In genomic region chr19:45997365-45997764, GRCm38 (mm10) we compare ENCODE assay signal across 7 mouse cellular contexts. TPM values are rescaled to one million over a fixed set of nuclear protein-coding genes. Genes with fewer than 3 reads are reported as not detected.
DNase-seq lines count a peak whose midpoint lies in the region; ATAC-seq and TF ChIP-seq lines count a peak whose summit lies in the region.

No protein-coding gene starts in this region.

- no peaks in the 10 kb centered on the region for H3K36me3 ChIP-seq in testis, adult 2 months (ENCODE audit: control insufficient read depth, insufficient read depth, low read length)
- peaks cover 4% of the 10 kb centered on the region; the same call in 1 of the 2 replicates for H3K36me3 ChIP-seq in limb, embryonic 15.5 days

- peaks cover 2% of the 10 kb centered on the region for H3K4me1 ChIP-seq in testis, adult 2 months (ENCODE audit: control insufficient read depth, insufficient read depth, low read length)
- no peaks in the 10 kb centered on the region for H3K4me1 ChIP-seq in embryonic fibroblast, embryonic 13.5 days (ENCODE audit: control insufficient read depth, insufficient read depth, low read length)
- H3K4me1 ChIP-seq in limb, embryonic 15.5 days = peaks cover 5% of the 10 kb centered on the region; the same call in 1 of the 2 replicates

- 56% methylated on average over 5 of the region's 5 CpGs for WGBS in limb, embryonic 15.5 days

- H3K9ac ChIP-seq in limb, embryonic 15.5 days = 0 out of 2 replicates have a peak overlapping the region, but pooled peaks have one; percentile 14

- no peak for TF ChIP-seq CTCF in testis, adult 2 months (IDR thresholded peaks at IDR 0.05; ENCODE audit: control insufficient read depth, insufficient read depth, insufficient replicate concordance, low read depth, low read length)
- TF ChIP-seq CTCF in embryonic fibroblast, embryonic 13.5 days (IDR thresholded peaks at IDR 0.05; ENCODE audit: borderline replicate concordance, insufficient read depth, low read length) = no peak

- H3K27ac ChIP-seq in testis, adult 2 months (ENCODE audit: control insufficient read depth, insufficient read depth, low read depth, low read length) = no peak overlapping the region
- no peak overlapping the region for H3K27ac ChIP-seq in embryonic fibroblast, embryonic 13.5 days (ENCODE audit: insufficient read depth, low read length)
- 0 out of 2 replicates have a peak overlapping the region, but pooled peaks have one; percentile 96 for H3K27ac ChIP-seq in limb, embryonic 15.5 days

- DNase-seq in testis, postnatal 10 days (ENCODE audit: low spot score) = no peak
- DNase-seq in yolk sac, embryonic 10.5 days (ENCODE audit: low spot score) = peak; percentile 12
- DNase-seq in gastrocnemius, adult 18-20 months (ENCODE audit: low spot score) = no peak
- no peak for DNase-seq in layer of hippocampus, postnatal 36 days

- no peaks in the 10 kb centered on the region for H3K9me3 ChIP-seq in limb, embryonic 15.5 days

- peak overlapping the region; percentile 60 for H3K4me2 ChIP-seq in limb, embryonic 15.5 days

- no peaks in the 10 kb centered on the region for H3K27me3 ChIP-seq in testis, adult 2 months (ENCODE audit: control insufficient read depth, insufficient read depth, low read length)
- H3K27me3 ChIP-seq in limb, embryonic 15.5 days = no peaks in the 10 kb centered on the region

- TF ChIP-seq POLR2A in testis, adult 2 months (IDR thresholded peaks at IDR 0.05; ENCODE audit: control insufficient read depth, low read depth, low read length) = no peak
- no peak for TF ChIP-seq POLR2A in embryonic fibroblast, embryonic 13.5 days (IDR thresholded peaks at IDR 0.05; ENCODE audit: low read depth, low read length)

- no peak for ATAC-seq in limb, embryonic 15.5 days (ENCODE audit: insufficient number of reproducible peaks, low FRiP score, low TSS enrichment, low read depth)

- H3K4me3 ChIP-seq in testis, adult 2 months (ENCODE audit: control insufficient read depth, low read depth, low read length) = peak overlapping the region; percentile 87; the same call in 1 of the 2 replicates
- peak overlapping the region; percentile 55 for H3K4me3 ChIP-seq in embryonic fibroblast, embryonic 13.5 days (ENCODE audit: insufficient read depth, low read length)
- H3K4me3 ChIP-seq in limb, embryonic 15.5 days = peak overlapping the region; percentile 81

RNA-seq across cellular contexts. Expression of gene Armh3, which starts 0.9 kb away (rescaled TPM):
- polyA plus RNA-seq in testis, adult 2 months (2012; rRNA removed) = 5.7 and 5.8 TPM in 2 replicates
- polyA plus RNA-seq in embryonic fibroblast, embryonic 13.5 days (2011; ENCODE audit: insufficient read length, low read depth, missing spikeins) = 10.5 and 15.3 TPM in 2 replicates
- polyA plus RNA-seq in limb, embryonic 15.5 days (2015; fragmentation: Nextera tagmentation; extraction: Ambion mirVana) = 16.3 and 17.3 TPM in 2 replicates
- total RNA-seq in gastrocnemius, adult 18-20 months (2021) = 10 to 100 TPM; 11.9 to 12.6 TPM
- 10 to 100 TPM; 20.3 to 22.4 TPM for total RNA-seq in layer of hippocampus, postnatal 36 days (2021)

RNA-seq across cellular contexts. Expression of gene Hps6, which starts 5.9 kb away (rescaled TPM):
- 1.0 and 1.1 TPM in 2 replicates for polyA plus RNA-seq in testis, adult 2 months (2012; rRNA removed)
- polyA plus RNA-seq in embryonic fibroblast, embryonic 13.5 days (2011; ENCODE audit: insufficient read length, low read depth, missing spikeins) = 4.7 and 5.4 TPM in 2 replicates
- 8.8 and 9.2 TPM in 2 replicates for polyA plus RNA-seq in limb, embryonic 15.5 days (2015; fragmentation: Nextera tagmentation; extraction: Ambion mirVana)
- 1 to 10 TPM; 3.6 to 3.9 TPM for total RNA-seq in gastrocnemius, adult 18-20 months (2021)
- 1 to 10 TPM; 5.7 to 7.3 TPM for total RNA-seq in layer of hippocampus, postnatal 36 days (2021)

RNA-seq across cellular contexts. Expression of gene Pprc1, which starts 47.3 kb away (rescaled TPM):
- polyA plus RNA-seq in testis, adult 2 months (2012; rRNA removed) = 8.9 and 10.1 TPM in 2 replicates
- polyA plus RNA-seq in embryonic fibroblast, embryonic 13.5 days (2011; ENCODE audit: insufficient read length, low read depth, missing spikeins) = 46.9 and 58.0 TPM in 2 replicates
- 36.8 and 37.0 TPM in 2 replicates for polyA plus RNA-seq in limb, embryonic 15.5 days (2015; fragmentation: Nextera tagmentation; extraction: Ambion mirVana)
- total RNA-seq in gastrocnemius, adult 18-20 months (2021) = 10 to 100 TPM; 14.9 to 15.1 TPM
- 10 to 100 TPM; 29.7 to 30.9 TPM for total RNA-seq in layer of hippocampus, postnatal 36 days (2021)

RNA-seq across cellular contexts. Expression of gene Ldb1, which starts 47.6 kb away (rescaled TPM):
- 26.2 and 28.9 TPM in 2 replicates for polyA plus RNA-seq in testis, adult 2 months (2012; rRNA removed)
- polyA plus RNA-seq in embryonic fibroblast, embryonic 13.5 days (2011; ENCODE audit: insufficient read length, low read depth, missing spikeins) = 116 and 124 TPM in 2 replicates
- 87.0 and 103 TPM in 2 replicates for polyA plus RNA-seq in limb, embryonic 15.5 days (2015; fragmentation: Nextera tagmentation; extraction: Ambion mirVana)
- 10 to 100 TPM; 15.5 to 15.8 TPM for total RNA-seq in gastrocnemius, adult 18-20 months (2021)
- total RNA-seq in layer of hippocampus, postnatal 36 days (2021) = 100 to 1,000 TPM; 107 to 114 TPM
